Mouse (Mus musculus): Measurements from ENCODE around the gene Sft2d2. TPM values are rescaled to one million over a fixed set of nuclear protein-coding genes. Genes with fewer than 3 reads are reported as not detected.

Sft2d2 gene
- polyA plus RNA-seq, 1 experiment: 29.0 TPM

DNA sequence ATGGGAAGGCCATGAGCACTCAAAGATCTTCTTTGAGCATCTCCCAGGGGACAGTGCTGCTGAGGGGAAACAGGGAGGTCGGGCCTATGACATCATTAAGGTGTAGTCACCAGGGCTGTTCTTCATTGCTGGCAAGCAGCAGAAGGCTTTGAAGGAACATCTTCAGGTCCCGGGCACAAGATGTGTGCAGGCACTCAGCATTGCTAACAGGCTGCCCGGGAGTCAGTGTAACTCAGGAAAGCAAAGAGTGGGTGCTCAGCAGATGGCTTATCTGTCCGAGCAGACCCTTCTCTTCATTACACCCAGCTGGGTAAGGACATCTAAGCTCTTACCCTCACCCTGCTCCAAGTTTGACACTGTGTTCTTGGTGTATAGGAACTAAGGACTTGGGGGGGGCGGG, 14.9 kb downstream of the Sft2d2 start:
- H3K4me3 ChIP-seq (ENCODE audit: insufficient read depth, low read depth, low read length): no peak overlapping the region
- H3K27ac ChIP-seq (replicated peaks; ENCODE audit: low read depth, low read length): no peak overlapping the region
- no peaks in the 10 kb centered on the region for H3K4me1 ChIP-seq (ENCODE audit: control insufficient read depth, insufficient read depth, insufficient read length, low read length)

DNA sequence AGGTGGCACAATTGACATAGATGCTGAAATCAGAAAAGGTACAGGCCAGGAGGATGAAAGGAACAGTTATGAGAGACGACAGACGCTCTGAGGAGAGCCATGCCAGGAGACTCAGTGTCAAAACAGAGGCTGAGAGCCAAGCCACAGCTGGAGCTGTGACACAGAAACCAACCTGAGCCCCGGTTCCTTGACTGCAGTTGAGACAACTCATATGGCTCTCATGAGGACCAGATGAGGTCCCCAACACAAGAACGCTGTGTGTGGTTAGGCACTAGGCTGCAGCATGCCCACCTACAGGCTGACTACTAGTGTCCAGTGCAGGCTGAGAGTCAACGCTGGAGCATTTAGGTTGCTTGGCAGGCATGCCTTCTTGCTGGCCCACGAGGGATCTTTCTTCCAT, 16.2 kb downstream of the Sft2d2 start:
- H3K4me3 ChIP-seq (ENCODE audit: insufficient read depth, low read depth, low read length): no peak overlapping the region
- no peaks in the 10 kb centered on the region for H3K4me1 ChIP-seq (ENCODE audit: control insufficient read depth, insufficient read depth, insufficient read length, low read length)
- H3K27ac ChIP-seq (replicated peaks; ENCODE audit: low read depth, low read length): no peak overlapping the region

DNA sequence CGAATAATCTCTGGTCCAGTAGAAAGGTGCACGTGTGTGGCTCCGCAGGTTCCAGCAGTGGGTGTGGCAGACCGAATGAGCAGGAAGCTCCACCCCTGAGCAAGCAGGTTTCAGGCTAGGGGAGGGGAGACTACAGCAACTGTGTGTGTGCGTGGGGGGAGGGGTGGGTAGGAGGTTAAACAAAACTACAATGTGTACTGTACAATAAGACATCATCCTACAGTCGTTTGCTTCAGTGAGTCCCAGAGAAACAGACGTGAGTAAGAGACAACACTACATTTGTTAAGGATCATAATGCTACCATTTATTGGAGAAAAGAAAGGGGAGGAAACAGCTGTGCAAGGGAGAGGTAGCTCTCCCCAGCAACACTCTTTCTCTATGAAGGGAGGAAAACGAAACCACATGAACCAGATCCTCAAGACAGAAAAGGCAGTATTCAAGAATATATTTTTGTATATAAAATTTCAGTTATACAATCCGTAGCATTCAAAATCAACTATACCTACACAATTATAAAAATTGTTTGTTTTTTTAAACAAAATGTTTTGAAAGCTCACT, 20.1 kb downstream of the Sft2d2 start:
- Histone ChIP-seq H3K4me3 (ENCODE audit: insufficient read depth, low read depth, low read length) (no peak overlapping the region), H3K27ac (replicated peaks; ENCODE audit: low read depth, low read length) (no peak overlapping the region), H3K4me1 (ENCODE audit: control insufficient read depth, insufficient read depth, insufficient read length, low read length) (no peaks in the 10 kb centered on the region)

DNA sequence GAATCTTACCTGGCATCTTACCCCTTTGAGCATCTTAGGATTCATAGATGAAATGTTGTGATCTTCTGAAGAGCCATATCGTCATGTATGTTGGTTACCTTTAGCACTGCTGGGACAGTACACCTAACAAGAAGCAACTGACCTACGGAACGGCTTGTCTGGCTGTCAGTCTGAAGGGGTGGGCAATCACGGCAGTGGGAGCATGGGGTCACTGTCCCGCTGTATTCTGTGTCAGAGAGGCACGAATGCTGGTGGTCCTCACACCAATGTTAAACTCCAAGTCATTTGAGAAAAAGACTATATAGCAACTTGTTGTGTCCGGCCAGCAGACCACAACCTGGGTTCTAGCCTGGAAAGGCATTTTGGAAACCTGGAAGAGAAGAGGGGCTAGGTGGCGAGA, 23.0 kb downstream of the Sft2d2 start:
- Histone ChIP-seq H3K27ac (replicated peaks; ENCODE audit: low read depth, low read length) (no peak overlapping the region), H3K4me3 (ENCODE audit: insufficient read depth, low read depth, low read length) (no peak overlapping the region), H3K4me1 (ENCODE audit: control insufficient read depth, insufficient read depth, insufficient read length, low read length) (no peaks in the 10 kb centered on the region)

DNA sequence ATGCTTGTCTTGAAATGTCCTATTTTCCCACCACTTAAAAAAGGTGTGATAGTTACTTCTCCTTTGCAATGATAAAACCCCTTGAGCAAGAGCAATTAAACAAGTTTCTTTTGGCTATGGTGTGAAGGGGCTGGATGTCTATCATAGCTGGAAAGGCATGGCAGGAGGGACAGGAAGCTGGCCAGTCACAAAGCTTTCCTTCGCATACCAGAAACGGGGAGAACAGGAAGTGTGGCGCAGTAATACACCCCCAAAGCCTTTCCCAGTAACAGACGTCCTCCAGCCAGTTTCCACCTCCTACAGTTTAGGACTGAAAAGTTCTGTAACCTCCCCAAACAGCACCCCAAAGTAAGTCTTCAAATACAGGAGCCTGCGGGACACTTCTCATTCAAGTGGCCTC, 24.1 kb downstream of the Sft2d2 start:
- Histone ChIP-seq H3K4me3 (ENCODE audit: insufficient read depth, low read depth, low read length) (no peak overlapping the region), H3K4me1 (ENCODE audit: control insufficient read depth, insufficient read depth, insufficient read length, low read length) (no peaks in the 10 kb centered on the region), H3K27ac (replicated peaks; ENCODE audit: low read depth, low read length) (no peak overlapping the region)

DNA sequence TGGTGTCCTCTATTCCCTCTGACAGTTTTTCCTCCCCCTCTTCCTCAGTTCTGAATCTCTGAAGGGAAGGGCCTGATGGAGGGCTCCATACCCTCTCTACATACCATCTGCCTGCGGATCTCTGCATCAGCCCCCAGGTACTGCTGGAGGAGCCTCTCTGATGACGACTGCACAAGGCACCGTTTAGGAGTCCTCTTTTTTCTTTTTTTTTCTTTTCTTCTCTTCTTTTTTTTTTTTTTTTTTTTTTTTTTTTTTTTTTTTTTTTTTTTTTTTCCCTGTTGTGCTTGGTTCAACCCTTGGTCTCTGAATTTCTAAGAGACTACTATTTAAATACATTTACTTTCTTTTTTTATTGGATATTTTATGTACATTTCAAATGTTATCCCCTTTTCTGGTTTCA, 24.8 kb downstream of the Sft2d2 start:
- H3K27ac ChIP-seq (replicated peaks; ENCODE audit: low read depth, low read length): no peak overlapping the region
- H3K4me1 ChIP-seq (ENCODE audit: control insufficient read depth, insufficient read depth, insufficient read length, low read length): no peaks in the 10 kb centered on the region
- H3K4me3 ChIP-seq (ENCODE audit: insufficient read depth, low read depth, low read length): no peak overlapping the region

DNA sequence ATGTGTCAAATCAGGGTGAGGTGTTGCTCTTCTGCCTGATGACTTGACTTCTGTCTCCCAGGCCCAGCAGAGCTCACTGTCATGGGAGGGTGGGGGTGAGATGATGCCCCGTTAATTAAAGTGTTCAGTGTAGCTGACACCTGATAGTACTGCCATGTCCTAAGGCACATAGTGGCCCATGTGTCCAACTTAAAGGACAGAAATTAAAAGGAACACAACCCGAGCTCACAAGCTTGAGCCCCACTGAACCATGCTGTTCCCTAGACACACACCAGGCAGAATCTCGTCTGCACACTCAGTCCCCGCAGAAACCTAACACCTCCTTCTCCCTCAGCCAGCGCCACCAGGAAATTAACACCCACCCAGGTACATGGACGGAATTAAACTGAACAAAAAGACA, 29.3 kb downstream of the Sft2d2 start:
- H3K4me3 ChIP-seq (ENCODE audit: insufficient read depth, low read depth, low read length): no peak overlapping the region
- H3K27ac ChIP-seq (replicated peaks; ENCODE audit: low read depth, low read length): no peak overlapping the region
- H3K4me1 ChIP-seq (ENCODE audit: control insufficient read depth, insufficient read depth, insufficient read length, low read length): no peaks in the 10 kb centered on the region

DNA sequence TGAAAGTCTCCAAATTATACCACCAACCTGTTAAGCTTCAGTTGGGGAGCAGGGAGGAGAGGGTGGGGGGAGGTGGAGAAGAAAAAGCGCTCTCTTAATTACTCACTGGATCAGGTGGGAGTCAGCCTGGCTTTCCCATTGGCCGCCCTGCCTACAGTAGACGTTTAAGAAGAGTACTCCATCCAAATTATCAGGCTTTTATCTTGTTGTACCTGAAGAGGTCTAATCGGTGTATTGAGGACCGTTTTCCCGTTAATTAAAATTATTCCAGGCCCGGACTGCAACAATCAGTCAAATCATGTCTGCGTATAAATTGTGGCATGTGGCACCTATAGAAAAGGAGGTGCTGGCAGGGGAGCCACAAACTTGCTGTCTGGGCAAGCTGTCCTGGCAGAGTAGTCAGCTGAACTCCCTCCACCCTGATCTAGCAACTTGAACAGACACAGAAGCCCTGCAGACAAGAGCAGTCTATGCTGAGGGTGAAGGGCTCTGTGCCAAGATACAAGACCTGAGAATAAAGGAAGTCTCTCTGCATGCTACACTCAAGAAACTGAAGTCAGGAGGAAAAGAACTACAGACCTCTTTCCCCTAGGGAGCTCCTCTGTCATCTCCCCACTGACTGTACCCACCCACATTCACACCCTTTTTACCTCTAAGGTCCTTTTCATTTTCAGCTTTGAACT, 33.4 kb downstream of the Sft2d2 start, which contains the start of gene Tbx19:
Gene Tbx19 (minus strand): TSS at position 51 of the 683 bp plus-strand sequence.
- H3K4me1 ChIP-seq (ENCODE audit: control insufficient read depth, insufficient read depth, insufficient read length, low read length): no peaks in the 10 kb centered on the region
- no peak within 1 kb of the TSS for H3K27ac ChIP-seq (replicated peaks; ENCODE audit: low read depth, low read length)
- H3K4me3 ChIP-seq (ENCODE audit: insufficient read depth, low read depth, low read length): no peak within 1 kb of the TSS

DNA sequence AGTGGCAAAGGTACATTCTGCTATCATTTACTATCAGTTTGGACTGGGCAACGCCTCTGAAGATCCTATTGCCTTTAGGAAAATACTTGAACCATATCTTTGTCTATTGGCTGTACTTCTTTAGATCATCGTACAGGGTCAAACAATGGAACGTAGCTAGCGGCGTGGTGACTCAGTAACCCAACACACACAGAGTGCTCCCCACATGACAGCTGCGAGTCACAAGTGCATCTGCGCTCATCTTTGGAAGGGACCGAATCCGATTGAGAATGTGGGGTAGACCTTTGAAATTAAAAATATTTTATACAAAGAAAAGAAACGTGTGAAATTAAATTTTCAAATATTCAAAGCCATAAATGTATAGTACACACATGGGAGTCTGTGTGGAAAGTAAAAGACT, 35.4 kb downstream of the Sft2d2 start:
- Histone ChIP-seq H3K4me3 (ENCODE audit: insufficient read depth, low read depth, low read length) (no peak overlapping the region), H3K4me1 (ENCODE audit: control insufficient read depth, insufficient read depth, insufficient read length, low read length) (no peaks in the 10 kb centered on the region), H3K27ac (replicated peaks; ENCODE audit: low read depth, low read length) (no peak overlapping the region)

DNA sequence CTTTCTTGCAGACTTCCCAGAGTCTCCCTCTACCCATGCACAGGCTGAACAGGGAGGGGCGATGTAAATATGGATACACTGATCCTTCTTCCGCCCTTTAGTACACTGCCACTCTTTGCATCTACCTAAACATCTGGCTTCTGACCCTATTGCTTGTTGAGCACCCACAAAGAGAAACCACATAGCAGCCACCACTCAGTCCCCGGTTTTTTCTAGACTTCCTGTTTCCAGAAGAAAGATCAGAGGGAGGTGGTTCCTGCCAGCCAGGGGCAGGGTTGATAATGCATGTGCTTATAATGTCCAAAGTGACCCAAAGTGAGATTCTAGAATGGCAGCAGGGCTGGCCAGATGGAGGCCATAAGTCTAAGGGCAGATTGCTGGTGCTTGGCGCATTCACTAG, 40.1 kb downstream of the Sft2d2 start:
- H3K4me1 ChIP-seq (ENCODE audit: control insufficient read depth, insufficient read depth, insufficient read length, low read length): no peaks in the 10 kb centered on the region
- H3K4me3 ChIP-seq (ENCODE audit: insufficient read depth, low read depth, low read length): no peak overlapping the region
- no peak overlapping the region for H3K27ac ChIP-seq (replicated peaks; ENCODE audit: low read depth, low read length)

DNA sequence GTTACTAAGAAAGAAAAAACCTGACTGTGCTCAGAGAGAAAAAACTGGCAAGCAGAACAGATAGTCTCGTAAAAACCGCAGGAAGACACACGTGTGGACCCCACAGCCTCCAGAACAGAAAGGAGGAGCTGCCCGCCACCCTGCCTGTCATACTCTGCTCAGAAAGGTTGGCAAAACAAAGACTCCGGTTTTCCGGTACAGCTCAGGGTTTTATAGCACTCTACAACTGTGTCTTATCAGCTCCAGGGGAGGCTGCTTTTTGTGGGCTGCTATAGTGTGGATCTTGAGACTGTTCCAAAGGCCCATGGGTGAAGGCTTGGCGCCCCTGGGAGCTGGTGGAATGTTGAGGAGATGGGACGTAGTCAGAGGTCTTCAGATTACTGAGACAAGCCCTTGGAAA, 43.0 kb downstream of the Sft2d2 start:
- H3K27ac ChIP-seq (replicated peaks; ENCODE audit: low read depth, low read length): no peak overlapping the region
- H3K4me3 ChIP-seq (ENCODE audit: insufficient read depth, low read depth, low read length): no peak overlapping the region

DNA sequence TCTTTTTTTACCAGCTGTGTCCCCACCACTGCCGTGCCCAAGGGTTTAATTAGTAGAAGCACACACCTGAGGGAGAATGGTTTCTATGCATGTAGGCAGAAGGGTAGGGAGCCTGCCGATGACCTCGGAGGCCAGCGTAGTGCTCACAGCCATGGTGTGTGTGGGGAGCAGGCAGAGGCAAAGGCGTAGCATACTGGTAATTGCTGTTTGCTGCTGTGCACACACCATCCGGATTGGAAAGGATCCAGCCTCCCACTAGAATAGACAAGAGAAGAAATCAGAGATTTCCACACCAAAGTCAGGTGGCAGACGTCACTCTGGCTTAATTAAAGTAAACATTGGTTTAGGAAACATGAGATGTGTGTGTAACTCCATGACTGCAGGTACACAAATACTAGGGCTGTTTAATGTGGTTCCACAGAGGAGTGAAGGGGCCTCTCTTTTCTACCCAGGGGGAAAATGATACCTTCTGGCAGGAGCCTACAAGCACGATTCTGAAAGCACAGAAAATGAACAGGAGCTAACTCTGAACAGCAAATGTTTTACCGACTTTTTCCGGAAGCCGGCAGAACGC, 51.8 kb downstream of the Sft2d2 start:
- H3K4me1 ChIP-seq (ENCODE audit: control insufficient read depth, insufficient read depth, insufficient read length, low read length): no peaks in the 10 kb centered on the region
- H3K4me3 ChIP-seq (ENCODE audit: insufficient read depth, low read depth, low read length): no peak overlapping the region
- H3K27ac ChIP-seq (replicated peaks; ENCODE audit: low read depth, low read length): no peak overlapping the region

More for the DNA sequence above, 43.0 kb downstream of the Sft2d2 start:
- H3K4me1 ChIP-seq (ENCODE audit: control insufficient read depth, insufficient read depth, insufficient read length, low read length): no peaks in the 10 kb centered on the region

DNA sequence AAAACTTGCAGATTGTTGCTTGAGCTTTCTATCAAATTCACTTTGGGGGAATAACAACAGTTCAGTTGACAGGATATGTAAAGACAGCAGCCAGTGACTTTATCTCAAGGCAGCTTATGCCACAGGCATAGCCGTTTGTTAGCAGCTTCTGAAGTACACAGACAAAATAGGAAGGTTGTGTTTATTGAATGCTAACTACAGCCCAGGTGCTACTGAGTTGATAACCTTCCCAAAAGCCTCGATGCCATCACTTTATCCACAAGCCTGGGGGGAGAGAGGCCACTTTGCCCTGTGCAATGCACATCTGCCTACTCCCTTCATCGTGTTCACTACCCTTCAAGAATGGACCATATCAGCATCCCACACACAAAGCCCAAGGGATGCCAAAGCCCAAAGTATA, 54.0 kb downstream of the Sft2d2 start:
- Histone ChIP-seq H3K27ac (replicated peaks; ENCODE audit: low read depth, low read length) (no peak overlapping the region), H3K4me1 (ENCODE audit: control insufficient read depth, insufficient read depth, insufficient read length, low read length) (no peaks in the 10 kb centered on the region)

DNA sequence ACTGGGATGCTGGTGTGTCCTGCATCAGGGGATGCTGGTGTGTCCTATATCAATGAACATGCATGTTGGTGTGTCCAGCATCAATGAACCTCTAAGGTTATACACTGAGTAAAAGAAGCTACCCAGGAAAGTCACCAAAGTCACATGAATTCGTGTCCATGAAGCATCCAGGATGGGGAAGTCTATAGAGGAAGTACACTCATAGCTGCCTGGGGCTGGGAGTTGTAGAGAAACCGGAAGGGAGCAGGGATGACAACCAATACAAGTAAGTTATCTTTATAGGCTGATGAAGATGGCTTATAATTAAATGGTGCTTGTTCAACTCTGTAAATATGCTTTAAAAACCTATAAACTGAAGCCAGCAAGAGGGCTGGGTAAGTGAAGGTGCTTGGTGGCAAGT, 60.4 kb downstream of the Sft2d2 start:
- Histone ChIP-seq H3K4me3 (ENCODE audit: insufficient read depth, low read depth, low read length) (no peak overlapping the region), H3K4me1 (ENCODE audit: control insufficient read depth, insufficient read depth, insufficient read length, low read length) (no peaks in the 10 kb centered on the region)

More for the DNA sequence above, 54.0 kb downstream of the Sft2d2 start:
- H3K4me3 ChIP-seq (ENCODE audit: insufficient read depth, low read depth, low read length): no peak overlapping the region

DNA sequence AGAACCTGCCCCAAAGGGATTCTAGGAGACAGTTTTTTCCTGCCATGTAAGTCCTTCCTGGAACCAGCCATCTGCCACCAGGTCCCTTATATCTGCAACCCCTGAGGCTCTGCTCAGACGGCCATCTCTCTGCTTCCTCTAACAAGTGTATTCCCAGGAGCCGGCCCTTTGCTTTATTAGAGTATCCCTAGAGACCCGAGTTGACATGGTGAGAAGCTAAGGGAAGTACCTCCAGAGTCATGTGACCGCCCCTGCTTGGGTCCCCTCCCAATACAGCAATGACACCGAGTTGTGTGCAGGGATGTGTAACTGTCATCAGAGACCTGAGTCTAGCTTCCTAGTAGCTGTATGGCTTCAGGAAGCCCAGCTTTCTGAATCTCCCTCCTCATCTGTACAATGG, 61.0 kb downstream of the Sft2d2 start:
- Histone ChIP-seq H3K27ac (replicated peaks; ENCODE audit: low read depth, low read length) (no peak overlapping the region), H3K4me1 (ENCODE audit: control insufficient read depth, insufficient read depth, insufficient read length, low read length) (no peaks in the 10 kb centered on the region), H3K4me3 (ENCODE audit: insufficient read depth, low read depth, low read length) (no peak overlapping the region)

More for the DNA sequence above, 60.4 kb downstream of the Sft2d2 start:
- no peak overlapping the region for H3K27ac ChIP-seq (replicated peaks; ENCODE audit: low read depth, low read length)
